Mouse (Mus musculus) right cerebral cortex, postnatal 14 days (tissue): ENCODE data around the gene Ccdc85c.
A peak's percentile ranks its signal among the peaks of the same experiment; 100 is the strongest.

Experiments
- DNase-seq: peaks from one replicate; pipeline ENCODE4 v3.0.0; 2022

Gene Ccdc85c

DNA sequence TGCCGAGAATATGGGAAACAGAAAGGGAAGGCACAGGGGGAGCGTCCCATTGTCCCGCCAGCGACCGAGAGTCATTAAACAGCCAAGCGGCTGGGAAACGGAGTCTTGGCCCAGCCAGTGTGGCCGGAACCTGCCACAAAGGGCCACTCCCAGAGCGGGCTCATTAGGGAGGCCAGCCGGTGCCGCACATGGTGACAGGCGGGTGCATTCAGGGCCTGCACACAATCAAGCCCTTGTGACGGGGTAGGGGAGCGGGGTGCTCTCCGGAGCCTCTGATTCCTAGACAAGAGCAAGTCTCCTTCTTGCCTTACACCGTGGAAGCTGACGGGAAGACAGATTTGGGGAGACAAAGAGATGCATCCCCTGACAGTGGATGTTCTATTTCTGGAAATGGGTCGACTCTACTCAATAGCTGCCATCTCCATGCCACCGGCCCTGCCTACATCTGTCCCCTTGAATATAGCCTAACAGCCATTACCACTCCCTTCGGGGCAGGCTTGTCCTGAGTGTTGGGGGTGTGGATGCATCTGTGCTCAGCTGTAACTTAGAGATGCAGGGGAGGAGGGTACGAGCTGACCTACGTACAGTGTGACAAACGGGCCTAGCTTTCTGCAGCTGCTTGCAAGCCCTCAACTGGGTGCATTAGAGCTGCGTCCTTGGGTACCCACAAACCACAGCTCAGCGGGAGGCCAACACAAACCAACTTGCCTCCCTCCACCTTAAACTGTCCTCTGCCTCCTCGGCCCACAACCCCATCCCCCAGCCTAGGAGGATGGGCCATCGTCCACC is 9.2 kb downstream of the Ccdc85c start:
- DNase-seq, result peak; percentile 56

DNA sequence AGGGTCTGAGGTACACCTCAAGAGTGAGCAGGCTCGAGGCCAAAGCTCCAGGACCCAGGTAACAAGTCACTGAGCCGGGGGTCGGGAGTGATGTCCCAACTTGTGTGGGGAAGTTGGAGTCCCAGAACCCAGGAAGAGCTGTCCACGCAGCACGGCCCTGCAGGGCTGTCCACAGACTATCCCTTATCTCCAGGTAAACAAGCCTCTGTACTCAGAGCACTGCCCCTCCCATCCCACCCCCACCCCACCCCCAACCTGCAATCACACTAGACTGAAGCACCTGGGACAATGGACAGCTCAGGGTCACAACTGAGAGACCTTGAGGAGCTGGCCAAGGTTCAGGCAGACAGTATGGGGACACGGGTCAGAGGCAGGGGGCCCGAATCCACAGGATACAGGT is 10.3 kb downstream of the Ccdc85c start:
- DNase-seq, result no peak

DNA sequence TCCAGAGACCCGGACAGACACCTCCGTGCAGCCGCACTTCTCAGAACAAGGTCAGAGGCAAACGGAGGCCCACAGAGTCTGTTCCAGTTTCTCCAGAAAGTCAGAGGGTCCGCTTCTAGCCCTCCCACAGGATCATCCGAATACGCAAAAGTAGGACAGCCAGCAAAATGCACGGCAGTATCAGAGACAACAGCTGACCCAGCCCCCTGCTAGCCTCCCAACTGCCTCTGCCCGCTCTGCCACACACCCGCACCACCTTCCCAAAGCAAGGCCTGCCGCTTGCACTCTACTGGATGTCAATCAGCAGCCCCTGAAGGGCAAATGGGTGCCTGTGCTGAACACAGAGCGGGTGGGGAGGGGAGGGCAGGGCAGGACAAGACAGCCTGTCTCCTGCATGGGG is 14.3 kb downstream of the Ccdc85c start:
- no peak for DNase-seq

DNA sequence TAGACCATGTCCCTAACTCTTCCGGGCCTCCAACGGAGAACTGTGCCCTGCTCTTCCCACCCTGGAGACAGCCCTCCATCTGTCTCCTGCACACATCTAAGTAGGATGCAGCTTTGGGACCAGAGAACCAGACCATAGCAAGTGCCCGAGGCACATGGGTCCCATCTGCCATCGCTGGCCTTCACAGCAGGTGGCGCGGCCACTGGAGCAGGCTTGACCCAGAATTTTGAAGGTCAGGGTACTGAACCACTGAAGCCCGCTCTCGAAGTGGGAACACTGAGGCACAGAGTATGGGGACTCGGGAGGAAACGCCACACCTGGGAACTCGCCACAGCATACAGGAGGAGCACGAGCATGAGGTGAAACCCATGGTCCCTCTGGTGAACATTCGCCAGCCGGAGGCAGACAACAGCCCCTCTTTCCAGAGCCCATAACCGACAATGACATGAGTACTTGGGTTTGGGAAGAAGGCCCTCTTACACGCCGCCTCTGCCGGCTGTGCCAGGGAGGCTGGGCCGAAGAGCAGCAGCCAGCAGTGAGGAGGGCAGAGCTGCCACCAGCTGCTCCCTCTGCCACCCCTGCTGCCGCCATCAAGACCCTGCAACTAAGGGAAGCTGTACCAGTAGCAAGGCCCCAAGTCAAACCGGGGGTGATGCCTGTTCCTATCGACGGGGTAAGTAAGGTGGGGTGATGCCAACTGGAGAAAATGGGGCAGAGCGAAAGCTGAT is 15.7 kb downstream of the Ccdc85c start:
- DNase-seq, result no peak

DNA sequence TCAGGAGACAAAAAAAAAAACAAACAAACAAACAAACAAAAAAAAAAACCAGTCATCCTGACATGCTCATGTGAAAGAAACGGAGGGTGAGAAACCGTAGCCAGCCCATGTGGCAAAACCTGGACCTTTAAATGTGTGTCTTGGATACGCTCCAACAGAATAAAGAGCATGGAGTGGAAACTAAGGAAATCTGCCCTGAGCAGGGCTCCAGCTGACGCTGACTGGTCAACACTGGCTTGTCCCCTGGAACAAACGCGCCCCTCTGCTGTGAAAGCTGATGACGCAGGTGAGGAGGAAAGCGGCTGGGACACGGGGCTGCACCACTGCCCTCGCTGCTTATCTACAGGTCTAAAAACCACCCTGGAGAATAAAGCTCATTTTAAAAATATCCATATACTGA is 18.5 kb downstream of the Ccdc85c start:
- DNase-seq, result no peak

DNA sequence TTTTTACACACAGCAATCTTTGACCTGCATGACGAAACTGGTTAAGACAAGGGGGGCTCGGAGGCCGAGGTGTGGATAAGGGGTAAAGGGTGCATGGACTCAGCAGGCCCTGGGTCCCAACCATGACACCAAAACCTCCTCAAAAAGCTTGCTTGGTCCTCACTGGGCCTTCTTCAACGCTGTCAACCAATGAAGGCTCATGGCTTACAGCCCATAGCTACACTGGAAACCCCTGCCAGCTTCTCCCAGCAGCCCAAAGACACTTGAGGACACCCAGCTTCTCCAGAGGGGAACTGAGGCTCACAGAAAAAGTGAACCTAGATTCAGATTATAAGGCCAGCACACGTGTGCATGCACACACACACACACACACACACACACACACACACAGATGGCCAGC is 19.3 kb downstream of the Ccdc85c start:
- no peak for DNase-seq

DNA sequence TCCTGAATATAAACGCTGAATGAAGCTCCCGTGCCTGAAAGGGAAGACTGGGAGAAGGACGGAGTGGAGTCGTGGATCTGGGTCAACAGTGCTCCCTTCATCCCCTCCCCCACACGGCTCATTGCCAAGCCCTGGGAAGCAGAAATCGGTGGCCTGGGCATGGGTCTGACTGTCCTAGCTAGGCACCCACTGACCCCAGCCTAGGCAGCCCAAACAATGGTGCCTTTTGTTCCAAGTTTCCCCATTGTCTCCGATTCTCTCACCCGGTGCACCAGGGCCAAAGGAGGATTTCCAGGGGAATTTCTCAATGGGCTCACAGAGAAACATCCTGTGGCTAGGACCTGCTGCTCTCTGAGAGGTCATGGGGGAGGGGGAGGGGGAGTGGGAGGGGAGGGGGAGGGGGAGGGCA is 19.7 kb downstream of the Ccdc85c start:
- peak; percentile 60 for DNase-seq

DNA sequence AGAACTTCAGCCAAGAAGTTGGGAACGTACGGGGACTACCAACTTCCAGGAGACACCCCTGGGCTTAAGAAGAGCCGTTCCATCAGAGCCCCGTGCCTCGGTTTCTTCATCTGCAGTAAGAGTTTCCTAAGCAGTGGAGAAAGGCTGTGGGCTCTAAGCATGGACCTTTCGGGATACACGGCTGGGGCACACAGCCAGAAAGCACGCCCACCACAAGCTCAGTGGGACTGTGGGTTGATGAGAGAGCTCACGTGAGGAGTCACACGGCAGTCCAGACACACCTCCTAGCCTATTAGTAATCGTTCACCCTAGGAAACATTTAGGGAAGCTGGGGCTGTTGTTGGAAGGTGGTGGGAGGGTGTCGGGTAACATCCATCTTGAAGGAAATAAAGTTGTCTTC is 22.2 kb downstream of the Ccdc85c start:
- DNase-seq, result no peak

DNA sequence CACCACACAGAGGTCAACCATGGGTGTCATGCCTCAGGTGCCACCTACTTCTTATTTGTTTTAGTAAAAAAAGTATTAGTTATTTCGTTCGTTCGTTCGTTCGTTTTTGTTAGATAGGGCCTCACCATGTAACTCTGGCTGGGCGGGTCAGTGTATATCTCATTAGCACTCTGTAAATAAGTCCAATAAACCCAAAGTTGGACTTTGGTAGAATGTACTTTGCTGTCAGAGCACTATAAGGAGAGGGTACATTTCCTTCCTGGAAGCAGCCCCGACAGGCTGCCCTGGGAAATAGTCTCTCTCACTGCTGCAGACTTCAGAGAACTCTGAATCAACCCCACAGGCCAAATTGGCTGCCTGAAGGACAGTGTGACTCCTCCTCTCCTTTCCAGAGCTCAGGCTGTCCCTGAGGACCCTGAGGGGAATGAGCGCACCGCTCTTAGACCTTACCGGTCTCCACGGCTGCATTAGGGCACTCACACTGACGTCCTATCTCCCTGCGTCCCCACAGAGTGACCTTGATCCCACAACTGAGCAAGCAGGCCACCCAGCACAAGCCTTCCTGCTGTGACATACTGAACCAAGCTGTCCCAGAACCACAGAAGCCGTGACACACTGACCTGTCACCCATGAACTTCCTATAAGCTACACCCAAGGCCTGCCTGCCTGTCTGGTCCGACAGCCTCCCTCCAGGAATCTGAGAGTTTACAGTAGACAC is 23.2 kb downstream of the Ccdc85c start:
- DNase-seq, result no peak

DNA sequence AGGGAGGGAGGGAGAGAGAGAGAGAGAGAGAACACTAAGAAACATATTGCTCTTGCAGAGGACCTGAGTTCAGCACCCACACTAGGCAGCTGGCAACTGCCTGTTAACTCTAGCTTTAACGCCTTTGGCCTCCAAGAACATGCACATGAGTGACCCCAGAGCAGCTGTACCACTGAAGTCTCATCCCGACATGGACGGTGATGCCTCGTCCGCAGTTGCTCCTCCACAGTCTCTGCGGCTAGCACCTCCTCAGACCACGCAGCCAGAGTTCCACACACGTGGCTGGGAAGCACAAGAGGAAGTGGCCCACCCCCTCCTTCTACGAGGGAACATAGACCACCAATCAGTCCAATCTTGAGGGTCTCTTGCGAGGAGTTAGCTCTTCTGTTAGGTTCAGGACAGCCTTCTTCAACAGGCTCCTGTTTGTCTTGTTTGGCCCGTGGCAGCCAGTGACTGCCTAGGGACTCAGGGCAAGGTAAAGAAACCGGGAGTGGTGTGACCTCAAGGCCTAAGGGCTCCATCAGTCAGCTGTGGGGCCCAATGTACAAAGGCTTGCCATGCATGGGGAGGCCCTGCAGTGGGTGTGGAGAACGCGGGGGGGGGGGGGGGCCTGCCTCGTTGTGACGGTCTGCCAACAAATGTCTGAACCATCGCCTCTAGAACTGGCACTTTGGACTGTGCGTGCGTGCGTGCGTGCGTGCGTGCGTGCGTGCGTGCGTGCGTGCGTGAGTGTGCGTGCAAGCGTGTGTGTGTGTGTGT is 24.0 kb downstream of the Ccdc85c start:
- DNase-seq, result no peak

DNA sequence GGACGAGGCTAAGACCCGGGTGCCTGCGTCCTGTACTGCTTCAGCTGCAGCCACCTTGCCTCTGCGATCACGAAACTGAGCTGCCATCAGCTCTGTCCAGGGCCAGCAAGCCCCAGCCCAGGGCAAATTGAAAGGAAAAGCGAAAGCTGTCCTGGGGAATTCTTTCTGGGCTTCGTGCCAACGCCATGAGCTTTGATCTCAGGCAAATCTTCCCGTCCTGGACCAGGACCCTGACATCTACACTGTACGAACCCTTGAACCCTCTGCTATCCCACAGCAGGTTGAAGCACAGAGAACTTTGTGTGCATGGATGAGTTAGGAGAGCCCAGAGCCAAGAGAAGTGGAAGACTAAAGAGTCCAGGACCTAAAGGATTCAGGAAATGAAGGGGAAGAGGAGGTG is 25.7 kb downstream of the Ccdc85c start:
- no peak for DNase-seq

DNA sequence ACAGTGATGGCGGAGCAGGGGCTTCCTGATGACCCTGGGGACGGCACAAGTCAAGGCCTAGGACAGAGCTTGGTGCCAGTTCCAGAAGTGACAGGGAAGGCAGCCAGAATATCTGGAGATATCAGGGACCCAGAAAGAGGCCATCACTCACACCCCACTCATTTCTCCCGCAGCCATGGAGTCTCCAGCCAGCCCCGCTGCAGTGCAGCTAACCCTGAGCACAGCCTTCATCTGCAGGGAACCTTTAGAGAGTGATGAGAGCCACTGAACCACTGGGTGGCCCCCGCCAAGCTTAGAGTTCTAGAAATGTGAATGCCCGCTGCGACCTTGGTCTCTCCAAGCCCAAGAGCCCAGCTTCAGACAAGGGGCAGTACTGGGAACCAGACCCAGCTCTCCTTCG is 26.2 kb downstream of the Ccdc85c start:
- DNase-seq, result no peak

DNA sequence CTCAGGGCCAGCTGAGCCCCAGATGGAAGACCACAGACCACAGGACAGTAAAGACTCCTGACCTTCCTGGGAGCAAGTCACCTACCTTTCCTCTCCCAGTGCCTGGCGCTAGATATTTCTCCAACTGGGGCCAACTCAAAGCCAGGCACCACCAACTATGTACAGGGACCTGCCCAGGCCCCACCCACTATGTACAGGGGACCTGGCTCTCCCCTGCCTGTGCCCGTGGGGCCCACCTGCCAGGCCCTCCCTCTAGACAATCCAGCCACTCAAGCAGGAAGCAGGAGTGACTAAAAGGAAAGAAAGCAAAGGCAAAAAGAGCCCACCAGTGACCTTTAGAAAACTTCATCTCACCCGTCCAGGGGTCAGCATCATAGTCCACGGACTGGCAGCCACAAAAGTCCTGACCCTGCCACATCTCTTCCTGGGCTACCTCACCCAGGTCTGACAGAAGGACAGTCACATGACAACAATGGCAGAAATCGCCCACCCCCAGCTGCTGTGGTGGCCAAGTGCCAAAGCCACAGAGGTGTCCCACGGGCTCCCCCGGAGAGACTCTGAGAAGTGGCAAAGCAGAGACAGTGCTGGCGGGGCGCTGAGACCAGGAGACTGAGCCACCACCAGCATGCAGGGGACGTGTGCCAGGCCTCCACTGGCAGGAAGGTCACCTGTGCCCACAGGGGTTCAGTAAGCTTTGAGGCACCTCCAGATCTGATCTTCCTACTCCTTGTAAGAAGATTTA is 28.3 kb downstream of the Ccdc85c start:
- DNase-seq, result no peak

DNA sequence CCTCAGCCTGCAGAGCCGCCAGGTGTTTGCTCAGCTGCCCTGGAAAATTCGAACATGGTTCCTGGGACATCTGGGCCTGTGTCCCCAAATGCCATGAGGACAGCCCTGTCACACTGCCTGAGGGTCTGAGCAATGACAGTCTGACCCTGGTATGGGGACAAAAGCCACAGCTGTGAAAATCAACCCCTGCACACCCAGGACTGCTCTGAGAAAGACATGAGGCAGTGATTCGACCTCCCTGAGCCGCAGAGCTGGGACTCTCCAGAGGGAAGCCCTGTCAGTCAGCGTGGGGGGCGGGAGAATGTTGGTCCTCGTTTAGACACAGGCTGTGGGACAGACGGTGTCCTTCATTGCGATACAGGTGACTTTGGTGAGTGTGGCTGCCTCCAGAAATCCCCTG is 29.6 kb downstream of the Ccdc85c start:
- DNase-seq, result no peak

DNA sequence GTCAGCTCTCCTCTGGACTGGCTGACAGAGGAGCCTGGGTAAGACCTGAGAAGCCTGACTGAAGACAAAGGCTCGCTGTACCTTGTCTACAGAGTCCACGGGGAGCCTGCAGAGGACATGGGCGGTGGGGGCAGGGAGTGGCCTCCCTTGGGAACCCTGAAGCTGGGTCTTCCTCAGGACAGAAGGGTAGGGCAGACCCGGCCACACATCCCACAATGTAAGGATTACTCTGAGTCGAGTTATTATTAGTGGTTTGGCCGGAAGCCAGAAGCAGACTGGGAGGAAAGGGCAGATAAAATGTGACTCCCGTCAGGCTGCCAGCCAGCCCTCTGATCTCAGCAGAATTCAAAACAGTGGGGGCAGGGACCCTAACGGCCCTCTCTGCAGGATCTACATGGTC is 30.4 kb downstream of the Ccdc85c start:
- DNase-seq, result no peak

DNA sequence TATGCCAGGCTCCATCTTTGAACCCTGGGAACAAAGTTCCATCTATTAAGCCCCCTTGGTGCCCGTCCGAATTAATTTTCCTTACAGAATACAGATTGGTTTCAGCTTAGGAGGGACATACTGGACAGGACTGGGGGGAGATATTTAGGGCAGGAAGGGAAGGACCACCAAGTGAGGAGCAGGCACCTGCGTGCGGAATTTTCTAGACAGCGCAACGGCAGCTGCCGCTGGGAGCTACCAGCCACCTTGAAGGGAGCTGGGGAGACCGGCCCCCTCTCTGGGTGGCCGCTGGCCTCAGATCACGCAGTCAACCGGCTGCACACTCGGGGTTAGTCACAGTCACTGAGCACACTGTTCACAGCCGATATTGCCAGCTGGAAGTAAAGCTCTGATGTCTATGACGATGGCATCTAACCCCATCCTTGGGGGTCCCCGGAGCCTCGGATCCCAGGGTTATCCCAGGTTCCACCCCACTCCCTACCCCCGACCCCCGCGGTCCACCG is 32.9 kb downstream of the Ccdc85c start:
- no peak for DNase-seq

DNA sequence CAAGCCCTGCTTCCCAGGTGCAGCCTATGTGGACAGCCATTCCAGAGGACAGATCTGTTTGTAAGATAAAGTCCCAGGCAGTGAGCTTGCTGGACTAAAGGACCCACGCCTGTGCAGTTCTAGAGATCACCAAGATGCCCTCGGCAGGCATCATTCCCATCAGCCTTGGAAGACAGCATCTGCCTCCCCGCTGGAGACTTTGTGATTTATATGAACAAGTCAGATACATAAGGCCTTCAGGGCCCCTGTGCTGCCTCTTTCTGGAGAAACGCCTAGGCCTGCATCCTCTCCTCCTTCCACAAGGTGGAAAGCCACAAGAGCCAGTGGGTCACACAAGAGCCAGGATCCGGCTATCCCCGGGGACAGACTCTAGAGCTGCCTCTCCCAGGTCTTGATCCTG is 33.6 kb downstream of the Ccdc85c start:
- no peak for DNase-seq

DNA sequence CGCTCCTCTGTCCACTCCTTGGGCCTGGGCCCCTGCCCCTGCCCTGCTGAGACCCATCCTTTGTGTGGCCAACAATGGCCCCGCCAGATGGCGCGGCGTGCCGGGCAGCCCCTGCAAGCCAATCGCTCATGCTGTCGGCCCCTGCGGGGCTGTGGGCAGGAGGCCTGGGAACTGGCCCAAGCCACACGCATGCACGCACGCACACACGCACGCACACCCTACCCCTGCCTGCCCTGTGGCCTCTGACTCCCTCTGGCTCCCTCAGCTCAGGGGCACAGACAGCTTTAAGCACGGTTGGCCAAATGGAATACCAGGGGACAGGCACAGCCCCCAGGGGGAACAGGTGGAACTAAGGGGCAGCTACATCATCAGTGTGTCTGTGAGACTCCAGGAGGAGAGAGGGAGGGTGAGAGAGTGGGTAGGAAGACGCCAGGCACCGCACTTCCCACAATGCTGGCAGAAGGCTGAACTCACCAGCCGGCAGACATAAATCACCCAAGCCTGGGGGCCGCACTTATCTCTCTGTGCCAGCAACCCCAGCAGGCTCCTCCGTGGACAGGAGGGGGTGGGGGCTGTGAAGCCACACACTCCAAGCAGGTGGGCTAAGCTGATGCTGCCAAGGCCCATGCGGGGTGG is 34.2 kb downstream of the Ccdc85c start:
- DNase-seq, result peak; percentile 43

DNA sequence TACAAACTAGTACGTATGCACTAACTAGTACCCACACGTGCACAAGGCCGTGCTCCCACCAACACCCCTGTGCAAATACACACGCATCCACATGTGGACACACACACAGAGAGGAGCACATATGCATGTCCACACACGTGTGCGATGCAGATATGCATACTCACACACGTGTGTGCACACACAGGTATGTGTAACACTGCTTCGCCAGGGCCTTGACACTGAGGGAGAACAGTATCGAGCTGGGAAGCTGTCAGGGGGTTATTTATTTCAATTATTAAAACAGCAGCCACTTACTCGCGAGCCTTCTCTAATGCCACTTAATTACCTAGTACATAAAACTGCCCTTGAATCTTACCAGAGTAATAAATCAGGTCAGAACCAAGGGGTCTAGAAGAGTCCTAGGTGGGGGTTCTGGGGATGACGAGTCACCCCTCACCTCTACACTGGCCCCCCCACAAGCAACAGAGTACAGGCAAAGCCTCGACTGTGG is 34.8 kb downstream of the Ccdc85c start:
- no peak for DNase-seq

DNA sequence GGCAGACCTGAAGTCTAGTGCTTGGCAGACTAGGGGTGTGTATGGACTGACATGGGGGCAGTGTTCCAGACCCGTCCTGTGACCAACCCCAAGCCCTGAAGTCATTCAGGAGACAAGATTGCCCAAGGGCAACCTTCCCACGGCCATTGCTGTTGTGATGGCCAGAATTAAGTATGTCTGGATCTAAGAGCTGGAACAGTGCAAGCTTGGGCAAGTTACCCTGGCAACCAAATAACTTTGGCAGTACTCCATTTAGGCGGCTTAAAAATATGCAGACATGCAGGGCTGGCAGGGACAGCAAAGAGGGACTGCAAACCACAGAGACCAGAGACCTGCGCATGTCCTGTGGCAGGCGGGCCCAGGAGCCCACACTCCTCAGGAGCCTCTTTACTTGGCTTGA is 35.8 kb downstream of the Ccdc85c start:
- DNase-seq, result no peak

DNA sequence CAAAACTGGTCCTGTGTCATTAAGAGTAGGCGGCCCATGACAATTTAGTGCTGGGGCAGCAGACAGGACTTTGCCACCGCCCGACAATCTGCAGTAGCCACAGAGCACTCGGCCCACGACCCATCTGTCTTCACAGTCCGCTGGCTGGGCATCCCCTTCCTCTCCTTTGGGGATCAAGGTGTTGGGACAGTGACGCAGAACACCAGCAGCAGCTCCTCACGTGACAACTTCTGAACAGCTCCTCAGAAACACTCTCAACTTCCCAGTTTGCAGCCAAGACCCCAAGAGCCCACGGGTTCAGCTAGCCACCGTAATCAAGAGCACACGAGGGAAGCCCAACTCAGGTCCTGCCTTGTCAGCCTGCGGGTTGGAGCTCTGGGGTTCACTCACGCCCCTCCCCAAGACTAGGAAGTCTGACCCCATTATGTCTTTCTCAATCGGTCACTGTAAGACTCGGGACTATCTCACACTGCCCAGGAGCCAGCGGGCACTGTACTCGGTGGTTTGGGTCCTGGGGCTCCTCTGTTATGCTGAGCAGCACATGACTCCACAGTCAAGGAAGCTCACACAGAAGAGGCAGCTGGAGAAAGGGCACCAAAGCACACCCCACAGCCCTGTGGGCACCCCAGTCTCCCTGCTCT is 36.7 kb downstream of the Ccdc85c start:
- no peak for DNase-seq
